Mouse (Mus musculus) kidney, postnatal 14 days (tissue): Measurements from ENCODE around the gene BC048679.

ENCODE experiments used
- DNase-seq: peaks from one replicate; pipeline ENCODE4 v3.0.0; 2022; ENCODE audit warnings: mixed read lengths

BC048679 gene

DNA sequence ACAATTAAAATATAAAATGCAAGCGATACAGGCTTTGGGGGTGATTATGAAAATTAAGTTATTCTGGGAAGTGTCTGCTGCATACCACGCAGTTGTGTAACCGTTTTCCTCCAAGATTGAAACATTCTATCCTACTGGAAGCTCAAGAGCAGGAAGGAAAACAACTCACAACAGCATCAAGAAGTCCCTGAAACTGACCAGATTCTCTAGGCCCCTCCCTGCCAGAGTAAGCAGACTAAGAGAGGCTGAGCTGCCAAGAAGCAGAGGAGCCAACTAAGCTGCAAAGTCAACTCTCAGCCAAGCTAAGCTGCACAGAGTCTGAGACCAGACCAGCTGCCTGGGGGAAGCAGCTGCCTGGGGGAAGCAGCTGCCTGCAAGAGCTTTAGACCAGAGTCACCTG is 22.9 kb downstream of the BC048679 start:
- no peak for DNase-seq

DNA sequence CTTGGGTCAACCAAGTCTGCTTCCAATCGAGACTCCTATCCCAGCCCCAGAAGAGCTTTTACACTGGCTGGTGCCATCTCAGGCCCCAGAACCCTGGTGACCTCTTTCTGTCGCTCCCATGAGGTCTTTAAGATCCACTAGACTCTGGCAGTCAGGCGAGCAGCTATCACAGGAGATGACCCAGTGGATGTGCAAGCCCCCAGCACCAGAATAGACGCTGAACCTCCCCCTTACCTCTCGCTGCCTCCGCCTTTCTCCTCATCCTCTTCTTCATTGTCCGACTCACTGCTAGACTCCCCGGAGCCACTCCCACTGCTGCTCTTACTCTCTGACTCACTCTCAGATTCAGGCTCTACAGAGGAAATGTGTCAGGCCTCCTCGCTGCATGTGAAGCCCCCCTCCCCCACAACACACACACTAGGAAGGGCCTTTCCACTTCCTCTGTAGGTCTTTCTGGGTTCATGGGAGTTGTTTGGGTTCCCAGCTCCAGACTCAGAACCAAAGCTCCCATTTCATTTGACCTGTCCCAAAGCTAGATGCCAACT is 33.1 kb downstream of the BC048679 start:
- DNase-seq = no peak

DNA sequence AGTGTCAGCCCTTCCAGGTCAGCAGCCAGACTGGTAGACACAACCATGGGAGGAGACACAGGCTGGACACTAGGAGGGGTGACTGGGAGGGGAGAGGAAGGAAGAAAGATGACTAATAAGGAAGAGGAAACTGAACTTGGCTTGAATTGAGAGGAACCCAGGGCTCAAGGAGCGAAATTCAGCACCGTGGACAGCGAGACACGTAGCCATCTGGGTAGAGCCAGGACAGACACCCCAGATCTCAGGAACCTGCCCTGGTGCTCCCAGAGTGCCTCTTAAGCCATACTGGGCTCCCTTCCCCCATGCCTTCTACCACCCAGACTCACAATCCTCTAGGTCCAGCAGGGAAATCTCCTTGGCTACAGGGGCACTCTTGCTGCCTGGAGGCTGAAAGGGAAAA is 34.0 kb downstream of the BC048679 start:
- DNase-seq = peak; percentile 42

DNA sequence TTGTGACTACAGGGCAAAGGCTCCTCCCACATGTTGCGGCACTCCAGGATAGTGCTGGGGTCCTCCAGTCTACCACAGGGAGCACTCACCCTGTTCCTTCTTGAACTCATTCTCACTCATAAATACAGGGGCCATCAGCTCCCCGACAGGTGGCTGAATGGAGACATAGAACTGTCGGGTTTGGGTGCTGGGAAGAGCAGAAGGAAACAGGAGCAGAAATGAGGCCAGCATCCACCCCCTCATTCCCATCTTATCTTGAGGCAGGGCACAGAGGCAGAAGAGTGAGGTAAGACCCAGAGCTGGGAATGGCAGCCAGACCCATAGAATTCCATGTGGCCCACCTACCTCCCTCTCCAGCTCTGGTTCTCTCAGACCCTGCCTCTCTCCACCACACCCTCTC is 35.3 kb downstream of the BC048679 start:
- DNase-seq = no peak

DNA sequence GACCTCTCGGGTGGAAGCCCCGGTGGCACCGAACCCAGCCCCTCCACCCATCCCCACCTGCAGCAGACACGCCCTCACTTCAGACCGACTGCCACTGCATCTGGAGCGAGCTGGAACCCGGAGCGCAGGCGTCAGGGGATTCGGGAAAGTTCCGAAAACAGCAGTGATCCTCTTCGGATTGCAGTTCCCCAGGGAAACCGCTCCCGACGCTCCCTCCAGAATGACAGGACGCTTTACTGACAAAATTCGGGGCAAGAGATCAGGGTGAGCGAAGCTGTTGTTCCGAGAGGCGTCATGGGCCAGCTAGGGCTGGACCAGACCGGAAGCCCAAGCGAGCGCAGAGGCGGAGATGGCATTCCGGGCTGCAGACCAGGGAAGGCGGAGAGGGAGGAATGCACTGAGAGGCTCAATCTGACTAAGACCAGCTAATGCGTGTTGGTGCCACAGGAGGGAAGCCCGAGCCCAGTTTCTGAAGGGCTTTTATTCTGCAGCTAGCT is 42.9 kb downstream of the BC048679 start, which contains the start of gene Cpeb1:
TSS of gene Cpeb1 (minus strand) at position 311 of the 497 bp plus-strand sequence.
- peak; percentile 69 for DNase-seq

DNA sequence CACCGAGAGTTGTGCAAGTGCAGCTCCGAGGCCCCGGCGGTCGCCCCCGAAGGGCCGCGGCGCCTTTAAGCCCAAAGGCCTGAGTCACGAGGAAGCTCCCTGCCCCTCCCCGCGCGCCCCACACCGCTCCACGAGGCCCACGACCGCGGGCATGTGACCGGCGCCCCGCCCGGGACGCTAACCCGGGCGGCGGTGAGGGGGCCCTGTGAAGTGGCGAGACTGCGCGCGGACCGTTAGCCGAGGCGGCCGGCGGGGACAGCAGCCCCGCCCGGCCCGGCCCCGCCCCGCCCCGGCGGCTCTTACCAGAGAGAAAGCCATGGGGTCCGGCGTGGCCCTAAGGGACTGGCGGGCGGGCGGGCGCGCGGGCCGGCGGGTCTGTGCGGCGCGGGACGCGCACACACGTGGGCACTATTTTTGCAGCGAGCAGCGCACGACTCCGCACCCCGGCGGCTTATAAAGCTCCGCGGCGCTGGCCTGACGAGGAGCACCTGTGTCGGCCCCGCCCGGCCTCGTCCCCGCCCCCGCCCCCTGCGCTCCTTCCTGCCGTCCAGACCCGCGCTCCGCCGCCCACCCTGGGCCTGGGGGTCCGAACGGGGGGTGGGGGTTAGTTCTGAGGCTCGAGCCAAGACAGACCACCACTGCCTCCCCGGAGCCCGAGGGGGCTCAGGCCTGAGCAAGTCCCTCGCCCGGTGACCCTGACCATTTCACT is 43.6 kb downstream of the BC048679 start:
- DNase-seq = peak; percentile 53

DNA sequence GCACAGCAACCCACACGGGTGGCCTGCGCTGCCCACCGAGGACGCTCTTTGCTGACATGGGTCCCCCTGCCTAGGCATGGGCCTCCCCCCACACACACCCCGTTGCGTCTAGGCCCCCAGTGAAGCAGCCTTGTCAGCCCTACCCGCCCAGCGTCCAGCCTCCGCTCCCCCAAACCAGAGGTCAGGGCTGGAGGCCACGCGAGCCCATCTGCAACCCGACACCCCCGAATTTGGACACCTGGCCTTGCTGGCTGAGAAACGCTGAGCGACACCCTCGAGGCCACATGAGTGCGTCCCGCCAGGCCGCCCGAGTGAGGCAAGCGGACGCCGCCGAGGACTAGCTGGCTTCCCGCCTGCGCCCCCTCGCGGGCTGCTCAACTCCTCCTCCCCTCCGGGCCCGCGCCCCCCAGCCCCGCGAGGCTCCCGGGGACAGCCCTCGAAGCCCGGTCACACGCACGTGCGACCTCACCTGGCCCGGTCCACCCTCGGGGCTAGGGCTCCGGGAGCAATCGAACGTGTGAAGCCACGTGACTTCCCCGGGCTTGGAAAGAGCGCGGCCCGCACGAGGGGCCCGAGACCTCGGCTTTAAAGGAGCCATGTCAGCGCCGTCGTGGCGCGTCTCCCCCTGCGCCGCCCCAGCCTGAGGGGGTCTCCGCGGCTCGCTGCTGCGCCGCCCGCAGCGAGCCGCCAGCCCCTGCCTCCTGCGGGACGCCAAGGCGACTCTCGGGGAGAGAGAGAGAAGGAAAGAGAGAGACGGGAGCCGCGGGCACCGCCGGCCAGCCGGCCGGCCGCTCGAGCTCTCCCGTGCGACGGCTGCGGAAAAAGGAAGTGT is 44.4 kb downstream of the BC048679 start:
- DNase-seq = peak; percentile 27

DNA sequence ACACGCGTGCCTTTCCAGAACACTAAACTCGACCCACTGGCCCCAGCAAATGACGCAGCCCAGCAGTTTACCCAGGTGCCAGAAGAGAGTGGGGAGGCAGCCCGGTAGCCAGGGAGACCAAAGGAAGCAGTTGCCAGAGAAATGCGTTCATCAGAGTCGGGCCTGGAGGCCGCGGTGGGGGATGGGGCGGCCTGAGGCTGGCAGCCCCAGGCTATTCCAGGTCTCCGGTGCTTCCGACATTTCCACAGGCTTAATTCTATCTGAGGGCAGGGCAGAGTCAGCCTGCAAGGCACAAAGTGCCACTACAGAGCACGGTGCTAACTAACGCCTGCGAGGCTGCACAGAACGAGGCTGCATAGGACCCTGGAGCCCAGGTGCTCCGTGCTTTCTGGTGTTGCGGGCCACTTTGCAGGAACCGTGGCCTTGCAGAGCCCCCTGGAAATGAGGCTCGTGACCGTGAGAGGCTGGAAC is 45.1 kb downstream of the BC048679 start:
- DNase-seq = peak; percentile 11
